Mouse (Mus musculus) heart, embryonic 16.5 days (tissue): ENCODE data around the gene Actr2. TPM values are rescaled to one million over a fixed set of nuclear protein-coding genes. Genes with fewer than 3 reads are reported as not detected.
A peak's percentile ranks its signal among the peaks of the same experiment; 100 is the strongest.
"Not testable (repeated sequence)": the region's sequence is repeated elsewhere in the genome, so short reads cannot be mapped to it uniquely, and the experiment has no call there.

ENCODE experiments used
- ATAC-seq: fragments of 200-750 bp; cut with Nextera tagmentation; replicated peaks from 2 replicates; pipeline ENCODE4 v1.8.0; 2017; ENCODE audit warnings: moderate number of reproducible peaks; ENCODE audit not compliant: insufficient read depth, low FRiP score; ENCODE audit errors: extremely low read depth
- H3K27ac ChIP-seq: fragments of 300-500 bp; sonication (generic); 2 replicates; pipeline ENCODE4 v1.5.1; 2014; ENCODE audit warnings: mild to moderate bottlenecking, low read length, control low read depth, moderate library complexity
- H3K27me3 ChIP-seq: fragments of 300-500 bp; sonication (generic); 2 replicates; pipeline ENCODE4 v1.6.1; 2014; ENCODE audit warnings: low read length, mixed read lengths; ENCODE audit not compliant: control insufficient read depth, insufficient read depth
- H3K36me3 ChIP-seq: fragments of 300-500 bp; sonication (generic); 2 replicates; pipeline ENCODE4 v1.6.1; 2014; ENCODE audit not compliant: control insufficient read depth, insufficient read depth
- H3K4me1 ChIP-seq: fragments of 300-500 bp; sonication (generic); 2 replicates; pipeline ENCODE4 v1.6.1; 2014; ENCODE audit warnings: low read length, mixed read lengths; ENCODE audit not compliant: control insufficient read depth, insufficient read depth
- H3K4me2 ChIP-seq: fragments of 300-500 bp; sonication (generic); 2 replicates; pipeline ENCODE4 v1.6.1; 2014; ENCODE audit warnings: low read depth, mild to moderate bottlenecking, control low read depth, low read length
- H3K4me3 ChIP-seq: fragments of 300-500 bp; sonication (generic); 2 replicates; pipeline ENCODE4 v1.5.1; 2014; ENCODE audit warnings: mild to moderate bottlenecking, control low read depth, low read length
- H3K9ac ChIP-seq: fragments of 300-500 bp; sonication (generic); 2 replicates; pipeline ENCODE4 v1.6.1; 2014; ENCODE audit warnings: low read length, control low read depth
- H3K9me3 ChIP-seq: fragments of 300-500 bp; sonication (generic); replicated peaks from 2 replicates; pipeline ENCODE4 v1.6.1; 2016; ENCODE audit warnings: low read length; ENCODE audit not compliant: control insufficient read depth
- WGBS: fragments of 180-500 bp; shearing (Covaris S2); extraction: QIAGEN DNeasy Blood & Tissue Kit; methylation state at CpG from one replicate; pipeline ENCODE4 v1.1.7; 2014; 5-methylcytosine and 5-hydroxymethylcytosine counted together
- polyA plus RNA-seq: library from polyadenylated mRNA; unstranded; fragments of >200 nt; fragmentation: Nextera tagmentation; extraction: Ambion mirVana; gene quantifications from 2 replicates; pipeline ENCODE4 v1.2.1, GENCODE M21; 2015

Actr2 gene
- polyA plus RNA-seq, 1 experiment from 2014 or later = 83.5 TPM

DNA sequence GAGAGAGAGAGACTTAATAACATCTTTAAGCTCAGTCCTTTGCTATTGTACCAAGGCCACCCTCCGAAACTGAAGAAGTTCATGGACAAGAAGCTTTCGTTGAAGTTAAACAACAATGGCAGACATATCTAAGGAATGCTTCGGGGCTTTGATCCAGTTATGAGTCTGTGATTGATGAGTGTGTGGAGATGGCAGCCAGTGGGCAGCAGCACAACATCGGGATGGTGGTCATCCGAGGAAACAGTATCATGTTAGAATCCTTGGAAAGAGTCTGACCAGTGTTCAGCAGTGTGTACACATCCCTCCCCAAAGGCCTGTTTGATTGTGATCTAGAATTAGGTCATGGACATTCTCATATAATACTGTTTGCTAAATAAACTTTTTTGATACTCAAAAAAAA lies 29.8 kb upstream of the Actr2 start:
- no peak overlapping the region for H3K4me2 ChIP-seq
- 81% methylated on average over 5 of the region's 5 CpGs for WGBS
- H3K9me3 ChIP-seq = no peaks in the 10 kb centered on the region
- H3K27ac ChIP-seq = no peak overlapping the region
- no peak for ATAC-seq
- H3K36me3 ChIP-seq = no peaks in the 10 kb centered on the region
- H3K9ac ChIP-seq = no peak overlapping the region
- H3K4me3 ChIP-seq = no peak overlapping the region
- H3K4me1 ChIP-seq = no peaks in the 10 kb centered on the region
- no peaks in the 10 kb centered on the region for H3K27me3 ChIP-seq

DNA sequence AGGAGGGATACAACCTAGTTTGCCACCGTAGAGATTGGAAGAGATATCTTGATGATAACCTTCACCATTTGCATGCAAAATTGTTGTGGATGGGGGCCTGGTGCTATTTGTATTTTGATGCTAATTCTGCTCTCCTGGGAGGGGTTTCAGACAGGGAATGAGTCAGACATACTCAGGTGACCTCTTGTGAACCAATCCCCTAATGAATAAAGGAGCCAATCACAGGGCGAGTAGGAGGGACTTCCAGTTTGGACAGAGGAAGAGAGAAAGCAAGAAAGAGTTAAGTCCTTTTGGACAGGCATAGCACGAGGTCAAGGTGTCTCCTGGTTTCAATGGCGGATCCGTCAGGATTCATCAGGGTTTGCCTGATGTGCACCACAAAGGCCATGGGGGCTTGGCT lies 27.6 kb upstream of the Actr2 start:
- Histone ChIP-seq H3K27ac (no peak overlapping the region), H3K4me2 (no peak overlapping the region), H3K36me3 (no peaks in the 10 kb centered on the region), H3K4me1 (no peaks in the 10 kb centered on the region), H3K27me3 (no peaks in the 10 kb centered on the region), H3K4me3 (no peak overlapping the region), H3K9ac (no peak overlapping the region), H3K9me3 (no peaks in the 10 kb centered on the region)
- no peak for ATAC-seq
- WGBS = 80% methylated on average over 5 of the region's 5 CpGs

DNA sequence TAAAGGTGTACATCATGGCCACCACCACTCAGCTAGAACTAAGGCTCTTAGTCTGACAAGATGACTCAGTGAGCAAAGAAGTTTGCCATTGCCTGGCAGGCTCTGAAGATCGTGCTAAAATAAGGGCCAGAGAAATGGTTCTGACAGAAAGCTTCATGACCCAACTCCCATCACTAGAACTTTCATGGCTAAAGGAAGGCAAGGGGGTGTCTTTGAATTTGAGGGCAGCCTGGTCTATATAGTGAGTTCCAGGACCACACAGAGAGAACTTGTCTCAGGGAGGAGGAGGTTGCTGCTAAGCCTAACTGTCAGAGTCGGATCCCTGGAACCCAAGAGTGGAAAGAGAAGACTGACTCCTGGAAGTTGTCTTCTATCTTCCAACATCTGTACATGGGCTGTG lies 27.0 kb upstream of the Actr2 start:
- Histone ChIP-seq H3K4me1 (no peaks in the 10 kb centered on the region), H3K4me2 (no peak overlapping the region), H3K9ac (no peak overlapping the region), H3K27me3 (no peaks in the 10 kb centered on the region), H3K9me3 (no peaks in the 10 kb centered on the region), H3K4me3 (no peak overlapping the region), H3K36me3 (no peaks in the 10 kb centered on the region), H3K27ac (no peak overlapping the region)
- WGBS = 91% methylated on average over 2 of the region's 2 CpGs
- no peak for ATAC-seq

DNA sequence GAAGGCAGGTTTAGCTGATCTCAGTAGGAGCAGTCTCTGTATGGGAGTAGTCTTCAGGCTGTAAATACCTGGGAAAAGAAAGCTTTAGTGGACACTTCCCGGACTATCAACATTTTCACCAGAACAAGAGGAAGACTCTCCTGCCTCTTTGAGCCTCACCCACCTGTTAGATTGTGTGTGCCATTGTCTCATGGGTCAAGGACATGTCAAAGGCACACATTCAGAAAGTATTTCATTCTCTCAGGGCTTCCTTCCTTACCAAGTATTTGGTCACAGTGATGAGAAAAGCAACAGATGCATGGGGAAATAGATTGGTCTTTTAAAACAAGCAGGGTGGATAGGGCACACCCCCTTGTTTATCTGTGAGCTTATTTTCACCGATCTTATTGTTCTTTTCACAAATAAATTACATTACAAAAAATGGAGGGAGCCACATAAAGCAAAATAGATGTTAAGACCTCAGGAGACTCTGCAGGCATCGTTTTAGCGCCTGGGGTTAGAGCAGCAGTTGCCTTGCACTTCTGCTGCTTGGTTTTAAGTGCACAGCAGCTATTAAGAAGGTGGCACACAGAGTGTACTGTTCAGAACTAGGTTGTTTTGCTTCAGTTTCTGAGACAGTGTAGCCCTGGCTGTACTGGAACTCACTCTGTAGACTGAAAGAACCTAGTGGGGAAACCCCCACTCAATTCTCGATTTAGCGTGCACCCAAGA lies 25.9 kb upstream of the Actr2 start:
- WGBS = 88% methylated on average over 6 of the region's 6 CpGs
- no peak for ATAC-seq

DNA sequence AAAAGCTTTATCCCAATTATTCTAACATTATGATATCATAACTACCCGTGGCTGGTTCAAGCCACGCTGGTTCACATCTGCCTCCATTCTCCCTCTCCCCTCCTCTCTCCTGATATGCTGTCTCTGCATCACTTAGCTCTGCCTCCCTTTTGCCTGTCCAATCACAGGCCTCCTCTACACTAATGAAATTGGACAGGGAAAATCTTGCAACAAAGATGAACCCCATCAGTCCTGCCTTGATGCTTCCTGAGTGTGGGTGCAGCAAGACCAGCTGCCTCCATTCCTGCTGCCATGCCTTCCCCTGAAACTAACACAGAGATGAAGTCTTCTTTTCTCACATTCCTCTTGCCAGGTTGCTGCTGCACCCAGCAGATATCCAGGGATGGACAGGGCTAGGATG lies 25.2 kb upstream of the Actr2 start:
- no peak overlapping the region for H3K27ac ChIP-seq
- H3K4me2 ChIP-seq = no peak overlapping the region
- ATAC-seq = no peak
- H3K9me3 ChIP-seq = no peaks in the 10 kb centered on the region
- 0 out of 2 replicates have a peak, but pooled peaks cover 2% of the 10 kb centered on the region for H3K4me1 ChIP-seq
- H3K36me3 ChIP-seq = no peaks in the 10 kb centered on the region
- H3K4me3 ChIP-seq = no peak overlapping the region
- H3K27me3 ChIP-seq = no peaks in the 10 kb centered on the region
- H3K9ac ChIP-seq = no peak overlapping the region
- 89% methylated on average over 2 of the region's 2 CpGs for whole genome bisulfite sequencing

More for the DNA sequence above, 25.9 kb upstream of the Actr2 start:
- H3K4me1 ChIP-seq = no peaks in the 10 kb centered on the region
- H3K27ac ChIP-seq = no peak overlapping the region
- no peak overlapping the region for H3K4me2 ChIP-seq
- H3K4me3 ChIP-seq = no peak overlapping the region
- H3K27me3 ChIP-seq = no peaks in the 10 kb centered on the region
- H3K36me3 ChIP-seq = no peaks in the 10 kb centered on the region
- H3K9ac ChIP-seq = no peak overlapping the region
- H3K9me3 ChIP-seq = no peaks in the 10 kb centered on the region

DNA sequence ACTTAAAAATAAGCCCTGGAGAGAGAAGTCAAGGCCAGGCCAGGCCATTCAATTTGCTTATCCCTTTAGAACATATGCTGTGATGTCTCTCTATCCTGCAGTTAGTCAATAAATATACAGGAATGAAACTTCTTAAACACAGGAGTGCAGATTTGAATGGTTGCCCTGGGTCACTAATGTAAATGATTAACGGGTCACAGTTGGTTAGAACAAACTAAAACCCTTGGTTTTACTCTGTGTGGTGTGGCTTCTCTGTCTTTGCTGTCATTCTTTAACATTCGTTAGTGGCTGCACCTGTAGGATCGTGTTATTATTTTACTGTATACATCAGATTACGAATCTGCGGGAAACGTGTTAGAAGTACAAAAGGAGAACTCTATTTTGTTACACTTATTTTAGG lies 23.6 kb upstream of the Actr2 start:
- Histone ChIP-seq H3K27me3 (no peaks in the 10 kb centered on the region), H3K9me3 (no peaks in the 10 kb centered on the region), H3K27ac (no peak overlapping the region), H3K9ac (no peak overlapping the region), H3K4me3 (no peak overlapping the region), H3K36me3 (no peaks in the 10 kb centered on the region), H3K4me2 (no peak overlapping the region), H3K4me1 (0 out of 2 replicates have a peak, but pooled peaks cover 2% of the 10 kb centered on the region)
- 84% methylated on average over 6 of the region's 6 CpGs for WGBS
- no peak for ATAC-seq

DNA sequence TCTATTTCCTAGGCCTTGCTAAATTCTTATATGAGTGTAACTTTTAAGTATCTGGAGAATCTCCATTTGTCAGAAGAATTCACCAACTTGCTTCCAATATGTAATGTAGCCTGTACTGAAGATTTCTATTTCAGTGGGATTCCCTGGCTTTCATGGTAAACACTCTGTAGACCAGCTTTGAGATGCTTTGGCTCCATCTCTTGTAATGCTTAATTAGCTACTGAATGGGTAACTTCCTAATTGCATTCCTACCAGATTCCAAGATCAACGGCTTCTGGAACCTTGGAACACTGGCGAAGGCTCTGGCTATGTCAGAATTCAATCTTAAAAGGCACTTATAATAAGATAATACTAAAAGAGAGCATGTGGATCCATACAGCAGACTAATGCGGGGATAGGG lies 22.2 kb upstream of the Actr2 start:
- H3K4me3 ChIP-seq, H3K4me1 ChIP-seq, H3K9ac ChIP-seq, H3K4me2 ChIP-seq, H3K9me3 ChIP-seq, H3K27ac ChIP-seq, H3K27me3 ChIP-seq, ATAC-seq, H3K36me3 ChIP-seq: not testable (repeated sequence)
- WGBS = 71% methylated on average over 3 of the region's 3 CpGs

DNA sequence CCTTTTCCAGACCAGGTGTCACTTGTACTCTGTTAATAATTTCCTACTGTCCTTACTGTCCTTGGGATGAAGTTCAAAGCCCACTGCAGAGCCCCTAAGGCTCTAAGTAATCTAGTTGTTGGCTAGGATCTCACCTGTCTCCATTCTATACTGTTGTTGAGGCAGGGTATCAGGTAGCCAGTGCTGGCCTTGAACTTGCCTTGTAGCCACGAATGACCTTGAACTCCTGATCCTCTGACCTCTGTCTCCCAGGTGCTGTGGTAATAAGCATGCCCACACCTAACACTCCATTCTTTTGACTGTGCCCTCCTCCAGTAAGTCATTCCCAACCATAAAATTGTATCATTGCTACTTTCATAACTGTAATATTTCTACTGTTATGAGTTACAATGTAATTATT lies 21.0 kb upstream of the Actr2 start:
- Histone ChIP-seq H3K27ac (no peak overlapping the region), H3K4me2 (no peak overlapping the region), H3K9me3 (no peaks in the 10 kb centered on the region), H3K4me1 (0 out of 2 replicates have a peak, but pooled peaks cover 2% of the 10 kb centered on the region), H3K4me3 (no peak overlapping the region), H3K9ac (no peak overlapping the region), H3K36me3 (no peaks in the 10 kb centered on the region), H3K27me3 (no peaks in the 10 kb centered on the region)
- WGBS = 80% methylated on average over 1 of the region's 1 CpGs
- ATAC-seq = no peak

DNA sequence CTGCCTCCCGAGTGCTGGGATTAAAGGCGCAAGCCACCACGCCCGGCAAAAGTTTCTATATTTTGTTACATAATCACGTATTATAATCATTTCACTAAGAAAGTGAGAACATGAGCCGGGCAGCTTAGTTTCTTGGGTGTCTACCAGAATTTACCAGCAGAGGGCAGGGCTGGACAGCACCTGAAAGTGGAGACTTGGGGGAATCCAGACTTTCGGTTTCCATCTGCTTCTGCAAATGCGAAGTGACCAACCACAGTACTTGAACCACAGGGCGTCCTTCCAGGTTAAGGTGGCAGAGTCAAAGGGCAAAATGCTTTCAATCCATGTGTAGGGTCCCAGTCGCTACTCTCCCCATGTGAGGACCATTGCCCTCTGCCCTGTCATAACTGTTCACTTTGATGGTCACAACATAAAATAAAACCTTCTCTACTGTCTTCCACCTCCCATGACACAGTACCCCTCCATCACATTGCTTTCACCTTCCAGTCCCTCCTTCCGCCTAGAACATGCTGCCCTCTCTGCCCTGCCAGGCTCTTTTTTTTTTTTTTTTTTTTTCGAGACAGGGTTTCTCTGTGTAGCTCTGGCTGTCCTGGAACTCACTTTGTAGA lies 20.3 kb upstream of the Actr2 start:
- WGBS = 24% methylated on average over 11 of the region's 12 CpGs
- no peaks in the 10 kb centered on the region for H3K9me3 ChIP-seq
- no peak for ATAC-seq
- peak overlapping the region; percentile 43 for H3K4me3 ChIP-seq
- 0 out of 2 replicates have a peak, but pooled peaks cover 2% of the 10 kb centered on the region for H3K4me1 ChIP-seq
- no peaks in the 10 kb centered on the region for H3K36me3 ChIP-seq
- no peak overlapping the region for H3K27ac ChIP-seq
- no peaks in the 10 kb centered on the region for H3K27me3 ChIP-seq
- H3K9ac ChIP-seq = peak overlapping the region; percentile 57; the same call in 1 of the 2 replicates
- H3K4me2 ChIP-seq = peak overlapping the region; percentile 66
